In genomic region chr12:25871816-25872215, GRCm38 (mm10) we compare ENCODE assay signal across 19 mouse cellular contexts.
DNase-seq lines count a peak whose midpoint lies in the region; ATAC-seq lines count a peak whose summit lies in the region.
"Had no signal": no experiment of that assay in that cellular context is flagged by ENCODE, and none has a peak within 500 bp of the region (broad histone marks: within the 10 kb centered on the region; RNA-seq: fewer than 3 reads in every experiment).

No protein-coding gene starts in this region.

- no peaks in the 10 kb centered on the region for H3K9me3 ChIP-seq in forebrain, embryonic 14.5 days (replicated peaks; ENCODE audit: control insufficient read depth, low read length)
- H3K9me3 ChIP-seq in hindbrain, embryonic 16.5 days (ENCODE audit: control insufficient read depth, low read length) = no peaks in the 10 kb centered on the region
- H3K9me3 ChIP-seq in neural tube, embryonic 14.5 days (ENCODE audit: control insufficient read depth, low read length) = no peaks in the 10 kb centered on the region
- H3K9me3 ChIP-seq: embryonic facial prominence, embryonic 12.5 days; heart, embryonic 12.5 days; limb, embryonic 15.5 days had no signal

- peak overlapping the region; percentile 5; the same call in 1 of the 2 replicates for H3K9ac ChIP-seq in forebrain, embryonic 14.5 days (ENCODE audit: low read length)
- no peak overlapping the region for H3K9ac ChIP-seq in hindbrain, embryonic 16.5 days (ENCODE audit: low read depth, low read length)
- no peak overlapping the region for H3K9ac ChIP-seq in neural tube, embryonic 14.5 days (replicated peaks; ENCODE audit: low read depth, low read length)
- H3K9ac ChIP-seq: embryonic facial prominence, embryonic 12.5 days; heart, embryonic 12.5 days; limb, embryonic 15.5 days; liver, postnatal 0 days had no signal

- intact Hi-C loops in heart, postnatal 14 days (cut with DNase I) = no loop called here

- ATAC-seq in forebrain, embryonic 14.5 days = peak; percentile 18; the same call in 1 of the 2 replicates
- ATAC-seq in hindbrain, embryonic 16.5 days = no peak; the same call in 1 of the 2 replicates
- ATAC-seq in neural tube, embryonic 14.5 days (ENCODE audit: low read depth) = no peak
- ATAC-seq: intestine, postnatal 0 days; liver, postnatal 0 days had no signal

- no peaks in the 10 kb centered on the region for H3K27me3 ChIP-seq in forebrain, embryonic 14.5 days (replicated peaks; ENCODE audit: control insufficient read depth, insufficient read depth, low read length)
- no peaks in the 10 kb centered on the region for H3K27me3 ChIP-seq in hindbrain, embryonic 16.5 days (replicated peaks; ENCODE audit: control insufficient read depth, insufficient read depth, low read length)
- no peaks in the 10 kb centered on the region for H3K27me3 ChIP-seq in neural tube, embryonic 14.5 days (ENCODE audit: control insufficient read depth, insufficient read depth, low read length)
- H3K27me3 ChIP-seq: CH12.LX; embryonic facial prominence, embryonic 12.5 days; heart, embryonic 12.5 days; limb, embryonic 15.5 days had no signal

- peak overlapping the region; percentile 84 for H3K27ac ChIP-seq in forebrain, embryonic 14.5 days (ENCODE audit: low read depth, low read length)
- peak overlapping the region; percentile 46 for H3K27ac ChIP-seq in hindbrain, embryonic 16.5 days (ENCODE audit: low read depth, low read length)
- H3K27ac ChIP-seq in neural tube, embryonic 14.5 days (ENCODE audit: low read depth, low read length) = peak overlapping the region; percentile 62; the same call in 1 of the 2 replicates
- H3K27ac ChIP-seq: embryonic facial prominence, embryonic 12.5 days; kidney, postnatal 0 days; limb, embryonic 15.5 days; stomach, postnatal 0 days had no signal

- 79% methylated on average over 4 of the region's 4 CpGs for WGBS in forebrain, embryonic 14.5 days
- 75% methylated on average over 4 of the region's 4 CpGs for WGBS in hindbrain, embryonic 16.5 days
- 87% methylated on average over 4 of the region's 4 CpGs for WGBS in neural tube, embryonic 14.5 days

- H3K4me3 ChIP-seq in forebrain, embryonic 14.5 days (ENCODE audit: low read depth, low read length) = no peak overlapping the region
- no peak overlapping the region for H3K4me3 ChIP-seq in hindbrain, embryonic 16.5 days (ENCODE audit: low read length)
- H3K4me3 ChIP-seq in neural tube, embryonic 14.5 days (ENCODE audit: low read depth, low read length) = no peak overlapping the region
- H3K4me3 ChIP-seq: embryonic facial prominence, embryonic 12.5 days; heart, embryonic 12.5 days; left cerebral cortex, adult 2 months; limb, embryonic 15.5 days had no signal

- DNase-seq in heart, adult 11 months = peak; percentile 68
- no peak for DNase-seq in heart, postnatal 14 days
- DNase-seq in forebrain, embryonic 14.5 days (ENCODE audit: low spot score) = peak; percentile 25
- no peak for DNase-seq in left cerebral cortex, adult 8-10 months (ENCODE audit: low spot score in 2 of 2)
- DNase-seq in ovary, adult 18-20 months (ENCODE audit: low spot score) = no peak
- DNase-seq: heart, postnatal 36 days; liver, postnatal 0 days; lung, postnatal 14 days; thymus, postnatal 25 days had no signal

- peaks cover 17% of the 10 kb centered on the region for H3K4me1 ChIP-seq in forebrain, embryonic 14.5 days (ENCODE audit: control insufficient read depth, insufficient read depth, low read length)
- H3K4me1 ChIP-seq in hindbrain, embryonic 16.5 days (ENCODE audit: control insufficient read depth, insufficient read depth, low read depth, low read length) = peaks cover 8% of the 10 kb centered on the region
- H3K4me1 ChIP-seq in neural tube, embryonic 14.5 days (ENCODE audit: control insufficient read depth, insufficient read depth, low read length) = peaks cover 7% of the 10 kb centered on the region; the same call in 1 of the 2 replicates
- H3K4me1 ChIP-seq: heart, embryonic 12.5 days; limb, embryonic 15.5 days had no signal

- peak overlapping the region; percentile 34 for H3K4me2 ChIP-seq in forebrain, embryonic 14.5 days (ENCODE audit: low read length)
- no peak overlapping the region; the same call in 1 of the 2 replicates for H3K4me2 ChIP-seq in hindbrain, embryonic 16.5 days (ENCODE audit: low read length)
- H3K4me2 ChIP-seq in neural tube, embryonic 14.5 days (ENCODE audit: low read depth, low read length) = peak overlapping the region; percentile 21; the same call in 1 of the 2 replicates
- H3K4me2 ChIP-seq: embryonic facial prominence, embryonic 12.5 days; heart, embryonic 12.5 days; limb, embryonic 15.5 days had no signal

- H3K36me3 ChIP-seq in forebrain, embryonic 14.5 days (ENCODE audit: control insufficient read depth, insufficient read depth, low read length) = no peaks in the 10 kb centered on the region
- no peaks in the 10 kb centered on the region for H3K36me3 ChIP-seq in hindbrain, embryonic 16.5 days (ENCODE audit: control insufficient read depth, insufficient read depth, low read length)
- H3K36me3 ChIP-seq in neural tube, embryonic 14.5 days (ENCODE audit: control insufficient read depth, insufficient read depth, low read length) = no peaks in the 10 kb centered on the region
- H3K36me3 ChIP-seq: embryonic facial prominence, embryonic 12.5 days; heart, embryonic 12.5 days; limb, embryonic 15.5 days had no signal

Comparison
In these comparisons a context has a peak if more than half of its experiments do, and no peak if none do; other contexts are left out.
1. DNase-seq: peak in heart, adult 11 months (single experiment) and forebrain, embryonic 14.5 days (single experiment); none in heart, postnatal 14 days (0 of 2), left cerebral cortex, adult 8-10 months (0 of 2) and ovary, adult 18-20 months (single experiment).
2. Peak in every context shown above with its lines, with median percentiles within 50 percentile points of each other: H3K27ac ChIP-seq.